Mouse (Mus musculus) lung, postnatal 0 days (tissue): ENCODE results near the gene Rlf.

ENCODE experiments used
- CTCF ChIP-seq: IDR thresholded peaks from 2 replicates; pipeline ENCODE4 v1.5.1; 2016; ENCODE audit warnings: antibody characterized with exemption, mild to moderate bottlenecking
- EP300 ChIP-seq: IDR thresholded peaks from 2 replicates; pipeline ENCODE4 v1.6.1; 2016; ENCODE audit warnings: antibody characterized with exemption, mild to moderate bottlenecking, control low read depth

GRCm38 (mm10) chr4:121216216-121216615, 1.3 kb upstream of the Rlf start:
- TF ChIP-seq CTCF, result no peak
- no peak for TF ChIP-seq EP300
